Mouse (Mus musculus) stomach, embryonic 15.5 days (tissue): ENCODE measurements at regions not wholly inside any gene's neighbourhood (a gene's known extent, or its start where the extent isn't known, plus 50 kb on each side); places are given as distances from the start of the nearest gene placed in this dataset.

Source experiments
- ATAC-seq: fragments of 200-750 bp; cut with Nextera tagmentation; 2 replicates; pipeline ENCODE4 v1.8.0; 2017; ENCODE audit warnings: low read depth, moderate number of reproducible peaks, moderate TSS enrichment; ENCODE audit not compliant: insufficient read depth, low FRiP score
- H3K27ac ChIP-seq: fragments of 300-500 bp; sonication (generic); 2 replicates; pipeline ENCODE4 v1.5.1; 2015; ENCODE audit warnings: mild to moderate bottlenecking, inconsistent platforms
- H3K27me3 ChIP-seq: fragments of 300-500 bp; sonication (generic); replicated peaks from 2 replicates; pipeline ENCODE4 v1.6.1; 2015; ENCODE audit warnings: inconsistent platforms
- H3K36me3 ChIP-seq: fragments of 300-500 bp; sonication (generic); 2 replicates; pipeline ENCODE4 v1.6.1; 2015; ENCODE audit warnings: inconsistent platforms
- H3K4me1 ChIP-seq: fragments of 300-500 bp; sonication (generic); 2 replicates; pipeline ENCODE4 v1.6.1; 2015; ENCODE audit warnings: inconsistent platforms
- H3K4me2 ChIP-seq: fragments of 300-500 bp; sonication (generic); 2 replicates; pipeline ENCODE4 v1.6.1; 2015; ENCODE audit warnings: mild to moderate bottlenecking, inconsistent platforms
- H3K4me3 ChIP-seq: fragments of 300-500 bp; sonication (generic); replicated peaks from 2 replicates; pipeline ENCODE4 v1.5.1; 2015; ENCODE audit warnings: inconsistent platforms
- H3K9ac ChIP-seq: fragments of 300-500 bp; sonication (generic); 2 replicates; pipeline ENCODE4 v1.6.1; 2015; ENCODE audit warnings: inconsistent platforms
- H3K9me3 ChIP-seq: fragments of 300-500 bp; sonication (generic); 2 replicates; pipeline ENCODE4 v1.6.1; 2016; ENCODE audit warnings: inconsistent platforms
- WGBS: fragments of 180-500 bp; shearing (Covaris S2); methylation state at CpG from one replicate; pipeline ENCODE4 v1.1.7; 2015; 5-methylcytosine and 5-hydroxymethylcytosine counted together

GRCm38 (mm10) chr4:82062726-82063125, 620.1 kb upstream of the Mpdz start:
- Histone ChIP-seq H3K27me3 (no peaks in the 10 kb centered on the region), H3K4me3 (no peak overlapping the region), H3K27ac (no peak overlapping the region), H3K36me3 (no peaks in the 10 kb centered on the region), H3K9ac (no peak overlapping the region), H3K9me3 (no peaks in the 10 kb centered on the region), H3K4me2 (no peak overlapping the region), H3K4me1 (no peaks in the 10 kb centered on the region)
- ATAC-seq: no peak
- 69% methylated on average over 5 of the region's 5 CpGs for WGBS

GRCm38 (mm10) chr4:82056671-82057070, 614.1 kb upstream of the Mpdz start:
- H3K4me1 ChIP-seq: no peaks in the 10 kb centered on the region
- ATAC-seq: no peak
- H3K9ac ChIP-seq: no peak overlapping the region
- no peaks in the 10 kb centered on the region for H3K27me3 ChIP-seq
- H3K9me3 ChIP-seq: no peaks in the 10 kb centered on the region
- H3K27ac ChIP-seq: no peak overlapping the region
- no peak overlapping the region for H3K4me3 ChIP-seq
- no peaks in the 10 kb centered on the region for H3K36me3 ChIP-seq
- 78% methylated on average over 1 of the region's 1 CpGs for WGBS
- H3K4me2 ChIP-seq: no peak overlapping the region

- H3K36me3 ChIP-seq: no peaks in the 10 kb centered on the region
- H3K4me1 ChIP-seq: no peaks in the 10 kb centered on the region
- no peaks in the 10 kb centered on the region for H3K9me3 ChIP-seq
- no peak overlapping the region for H3K4me3 ChIP-seq
- no peak for ATAC-seq
- WGBS: 86% methylated on average over 2 of the region's 2 CpGs
- no peak overlapping the region for H3K9ac ChIP-seq
- H3K27me3 ChIP-seq: no peaks in the 10 kb centered on the region
- no peak overlapping the region for H3K27ac ChIP-seq
- no peak overlapping the region for H3K4me2 ChIP-seq
Observed at GRCm38 (mm10) chr4:82048171-82048570, 605.6 kb upstream of the Mpdz start.

- Histone ChIP-seq H3K27me3 (no peaks in the 10 kb centered on the region), H3K9me3 (no peaks in the 10 kb centered on the region), H3K9ac (no peak overlapping the region), H3K4me2 (no peak overlapping the region), H3K4me3 (no peak overlapping the region), H3K27ac (no peak overlapping the region), H3K4me1 (no peaks in the 10 kb centered on the region), H3K36me3 (no peaks in the 10 kb centered on the region)
- no peak for ATAC-seq
- 73% methylated on average over 1 of the region's 1 CpGs for WGBS
Observed at GRCm38 (mm10) chr4:82037473-82037872, 594.9 kb upstream of the Mpdz start.

GRCm38 (mm10) chr4:82035074-82035703, 592.6 kb upstream of the Mpdz start:
- Histone ChIP-seq H3K4me1 (no peaks in the 10 kb centered on the region), H3K27me3 (no peaks in the 10 kb centered on the region), H3K36me3 (no peaks in the 10 kb centered on the region), H3K4me3 (no peak overlapping the region), H3K4me2 (no peak overlapping the region), H3K9me3 (no peaks in the 10 kb centered on the region), H3K27ac (no peak overlapping the region), H3K9ac (no peak overlapping the region)
- no peak for ATAC-seq
- WGBS: 33% methylated on average over 3 of the region's 3 CpGs

GRCm38 (mm10) chr4:82029237-82029636, 586.6 kb upstream of the Mpdz start:
- no peak for ATAC-seq
- no peak overlapping the region for H3K27ac ChIP-seq
- H3K4me3 ChIP-seq: no peak overlapping the region
- no peak overlapping the region for H3K9ac ChIP-seq
- H3K4me2 ChIP-seq: no peak overlapping the region
- H3K27me3 ChIP-seq: no peaks in the 10 kb centered on the region
- no peaks in the 10 kb centered on the region for H3K9me3 ChIP-seq
- H3K36me3 ChIP-seq: no peaks in the 10 kb centered on the region
- H3K4me1 ChIP-seq: no peaks in the 10 kb centered on the region
- 92% methylated on average over 9 of the region's 9 CpGs for WGBS

GRCm38 (mm10) chr4:82027447-82027881, 584.8 kb upstream of the Mpdz start:
- ATAC-seq: no peak
- Histone ChIP-seq H3K36me3 (no peaks in the 10 kb centered on the region), H3K9me3 (no peaks in the 10 kb centered on the region), H3K27ac (no peak overlapping the region), H3K4me3 (no peak overlapping the region), H3K4me1 (no peaks in the 10 kb centered on the region), H3K9ac (no peak overlapping the region), H3K27me3 (no peaks in the 10 kb centered on the region), H3K4me2 (no peak overlapping the region)
- 56% methylated on average over 9 of the region's 9 CpGs for WGBS

GRCm38 (mm10) chr4:82001406-82001732, 558.8 kb upstream of the Mpdz start:
- Histone ChIP-seq H3K36me3 (no peaks in the 10 kb centered on the region), H3K27ac (peak overlapping the region; percentile 28; the same call in 1 of the 2 replicates), H3K4me1 (0 out of 2 replicates have a peak, but pooled peaks cover 5% of the 10 kb centered on the region), H3K4me3 (no peak overlapping the region), H3K27me3 (no peaks in the 10 kb centered on the region), H3K4me2 (no peak overlapping the region), H3K9me3 (no peaks in the 10 kb centered on the region), H3K9ac (no peak overlapping the region)
- WGBS: 65% methylated on average over 6 of the region's 6 CpGs
- ATAC-seq: no peak

GRCm38 (mm10) chr4:82000590-82001405, 558.2 kb upstream of the Mpdz start:
- ATAC-seq: no peak
- Histone ChIP-seq H3K36me3 (no peaks in the 10 kb centered on the region), H3K4me3 (no peak overlapping the region), H3K27ac (peak overlapping the region; percentile 28; the same call in 1 of the 2 replicates), H3K4me2 (no peak overlapping the region), H3K4me1 (0 out of 2 replicates have a peak, but pooled peaks cover 5% of the 10 kb centered on the region), H3K9ac (no peak overlapping the region), H3K9me3 (no peaks in the 10 kb centered on the region), H3K27me3 (no peaks in the 10 kb centered on the region)
- 68% methylated on average over 19 of the region's 19 CpGs for WGBS

GRCm38 (mm10) chr4:81999654-82000314, 557.2 kb upstream of the Mpdz start:
- Histone ChIP-seq H3K9me3 (no peaks in the 10 kb centered on the region), H3K4me3 (no peak overlapping the region), H3K4me1 (0 out of 2 replicates have a peak, but pooled peaks cover 5% of the 10 kb centered on the region), H3K9ac (no peak overlapping the region), H3K36me3 (no peaks in the 10 kb centered on the region), H3K27me3 (no peaks in the 10 kb centered on the region), H3K4me2 (no peak overlapping the region), H3K27ac (no peak overlapping the region)
- WGBS: 45% methylated on average over 11 of the region's 11 CpGs
- no peak for ATAC-seq

- Histone ChIP-seq H3K4me3 (no peak overlapping the region), H3K9ac (no peak overlapping the region), H3K4me1 (0 out of 2 replicates have a peak, but pooled peaks cover 5% of the 10 kb centered on the region), H3K27me3 (no peaks in the 10 kb centered on the region), H3K4me2 (no peak overlapping the region), H3K27ac (no peak overlapping the region), H3K9me3 (no peaks in the 10 kb centered on the region), H3K36me3 (no peaks in the 10 kb centered on the region)
- no peak for ATAC-seq
- WGBS: 85% methylated on average over 3 of the region's 3 CpGs
Observed at GRCm38 (mm10) chr4:81999093-81999492, 556.5 kb upstream of the Mpdz start.

- no peaks in the 10 kb centered on the region for H3K36me3 ChIP-seq
- H3K4me2 ChIP-seq: no peak overlapping the region
- no peak for ATAC-seq
- H3K4me1 ChIP-seq: 0 out of 2 replicates have a peak, but pooled peaks cover 5% of the 10 kb centered on the region
- no peaks in the 10 kb centered on the region for H3K27me3 ChIP-seq
- no peak overlapping the region for H3K27ac ChIP-seq
- H3K9ac ChIP-seq: no peak overlapping the region
- no peak overlapping the region for H3K4me3 ChIP-seq
- H3K9me3 ChIP-seq: no peaks in the 10 kb centered on the region
- 61% methylated on average over 3 of the region's 3 CpGs for WGBS
Observed at GRCm38 (mm10) chr4:81996445-81996844, 553.8 kb upstream of the Mpdz start.
